Mouse (Mus musculus): ENCODE data around the gene Mta3.

DNA sequence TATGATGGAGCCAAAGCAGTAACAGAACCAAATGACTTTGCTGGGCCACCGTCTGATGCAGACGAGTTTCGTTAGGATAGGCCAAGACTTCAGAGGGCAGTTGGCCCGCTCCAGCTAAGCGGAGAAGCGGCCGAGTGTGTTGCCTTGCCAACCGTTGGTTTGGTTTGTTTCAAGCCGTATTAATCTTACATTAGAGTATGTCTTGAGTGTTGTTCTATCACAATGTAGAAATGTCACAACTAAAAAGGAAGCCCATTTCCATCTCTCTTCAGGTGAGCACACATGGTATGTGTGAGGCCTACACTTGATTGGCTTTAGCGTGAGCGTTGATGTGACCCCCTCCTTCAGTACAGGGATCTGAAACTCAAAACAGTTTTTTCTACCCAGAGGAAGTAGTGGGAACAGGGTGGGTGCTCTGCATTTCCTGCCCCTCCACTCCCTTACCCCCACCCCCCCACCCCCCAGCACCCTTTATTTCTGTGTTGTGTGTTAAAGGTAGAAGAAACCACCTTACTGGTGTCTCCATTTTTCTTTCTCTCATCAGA is 93.6 kb downstream of the Mta3 start:
- TF ChIP-seq CTCF (conservative IDR thresholded peaks at IDR 0.05; ENCODE audit: insufficient read depth, insufficient read length, low read depth, low read length): no peak
- no peak for TF ChIP-seq POLR2A (IDR thresholded peaks at IDR 0.05; ENCODE audit: low read depth, low read length)

All from kidney, adult 2 months (tissue).